Mouse (Mus musculus) MEL (cell line): ENCODE data around the gene Polr3b.

Source experiments
- GATA1 ChIP-seq: IDR thresholded peaks from 2 replicates; pipeline ENCODE4 v1.6.1; 2011; ENCODE audit warnings: low read depth, low read length, improper control_type of control experiment
- POLR2A ChIP-seq, 2 experiments: IDR thresholded peaks; 2 replicates each; pipeline ENCODE4 v1.6.1; 2011 to 2012; ENCODE audit warnings: low read length in 2 of 2, mild to moderate bottlenecking in 2 of 2, control low read depth in 1 of 2, improper control_type of control experiment in 1 of 2, low read depth in 1 of 2, moderate library complexity in 1 of 2; ENCODE audit not compliant: control insufficient read depth in 1 of 2, insufficient read depth in 1 of 2, poor library complexity in 1 of 2
- TAL1 ChIP-seq: IDR thresholded peaks from 2 replicates; pipeline ENCODE4 v1.6.1; 2012; ENCODE audit warnings: mild to moderate bottlenecking, inconsistent platforms, low read length, moderate library complexity, mixed read lengths

GRCm38 (mm10) chr10:84612281-84612680 lies 9.8 kb upstream of the Polr3b start:
- no peak for TF ChIP-seq POLR2A (IDR thresholded peaks at IDR 0.05; ENCODE audit: control insufficient read depth in 1 of 2, insufficient read depth in 1 of 2, low read depth in 1 of 2, low read length in 2 of 2, poor library complexity in 1 of 2)
- TF ChIP-seq GATA1: no peak
- TF ChIP-seq TAL1: no peak
